Mouse (Mus musculus) testis, postnatal 14 days (tissue): ENCODE results near the gene Wdr60.

Experiments used
- DNase-seq: peaks from one replicate; pipeline ENCODE4 v3.0.0; 2021; ENCODE audit warnings: low spot score

Gene Wdr60

DNA sequence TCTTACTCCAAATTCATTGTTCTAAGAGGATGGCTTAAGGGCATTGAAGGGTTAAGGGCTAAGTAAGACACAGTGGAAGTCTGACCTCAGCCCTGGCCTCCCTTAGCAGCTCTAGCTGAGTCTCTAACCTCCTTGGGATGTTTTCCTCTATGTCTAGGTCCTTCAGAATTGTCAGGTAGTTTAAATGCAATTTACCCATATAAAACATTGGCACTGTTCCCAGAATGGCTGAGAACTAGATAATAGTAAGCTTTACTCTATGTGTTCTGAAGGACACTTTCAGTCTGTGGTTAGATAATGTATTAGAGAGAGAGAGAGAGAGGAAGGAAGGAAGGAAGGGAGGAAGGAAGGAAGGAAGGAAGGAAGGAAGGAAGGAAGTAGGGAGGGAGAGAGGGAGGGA, 80.4 kb downstream of the Wdr60 start:
- no peak for DNase-seq

DNA sequence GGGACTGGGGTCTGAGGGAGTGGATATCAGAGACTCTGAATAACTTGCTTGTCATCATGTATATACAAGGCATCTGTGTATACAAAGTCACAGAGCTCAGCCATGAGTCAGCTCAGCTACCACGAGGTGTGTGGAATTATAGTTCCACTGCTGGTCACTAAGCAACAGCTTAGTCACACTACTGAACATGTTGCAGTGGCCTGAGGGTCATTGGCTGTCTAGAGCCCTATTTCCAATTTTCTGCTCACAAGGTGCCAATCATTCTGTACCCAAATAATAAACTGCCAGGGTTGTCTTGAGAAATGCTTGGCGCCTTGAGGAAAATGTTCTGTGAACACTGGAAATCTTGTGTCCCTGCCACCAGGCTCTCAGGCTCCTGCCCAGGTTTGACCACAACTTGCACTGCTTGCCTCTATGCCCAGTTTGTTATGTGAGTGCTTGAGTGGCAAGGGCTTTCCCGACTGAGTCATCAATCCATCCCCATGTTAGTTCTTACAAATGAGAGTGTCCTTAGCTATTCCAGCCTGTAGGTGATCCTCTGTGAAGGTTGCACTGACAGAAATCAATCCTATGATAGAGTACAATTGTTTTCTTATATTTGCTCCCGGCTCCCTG, 81.3 kb downstream of the Wdr60 start:
- no peak for DNase-seq

DNA sequence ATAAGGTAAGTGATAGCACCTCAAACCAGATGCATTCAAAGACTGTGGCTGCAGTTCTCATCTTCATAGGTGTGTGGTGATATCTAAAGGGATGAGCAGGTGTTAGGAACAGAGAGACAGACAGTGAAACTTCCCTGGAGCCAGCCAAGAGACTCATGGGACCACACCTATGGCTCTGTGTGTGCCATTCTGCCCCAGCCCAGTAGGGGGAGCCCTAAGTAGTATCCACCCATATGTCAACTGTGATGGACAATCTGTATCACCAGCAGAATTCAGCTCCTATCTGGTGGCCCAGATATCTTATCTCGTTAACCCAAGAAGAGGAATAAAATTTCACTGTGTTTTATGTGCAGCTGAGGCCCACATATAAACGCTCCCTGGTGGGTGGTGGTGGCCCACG, 85.9 kb downstream of the Wdr60 start:
- no peak for DNase-seq

DNA sequence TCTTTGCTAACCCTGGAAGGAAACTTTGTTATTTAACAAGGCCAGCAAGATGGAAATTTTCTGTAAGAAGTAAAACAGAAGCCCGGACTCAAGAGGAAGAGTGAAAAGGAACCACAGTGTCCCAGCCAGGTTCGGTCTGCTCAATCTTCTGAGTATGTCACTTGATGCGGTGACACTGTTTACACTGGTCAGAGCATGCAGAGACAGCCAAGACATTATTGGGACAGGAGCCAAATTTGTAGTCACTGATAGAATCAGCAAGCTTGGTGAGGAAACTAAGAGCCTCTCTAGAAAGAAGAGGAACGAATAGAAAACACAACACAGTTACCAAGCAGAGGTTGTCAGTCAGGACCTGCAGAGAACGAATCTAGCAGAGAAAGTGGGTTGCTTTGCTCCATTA, 93.2 kb downstream of the Wdr60 start:
- no peak for DNase-seq

GRCm38 (mm10) chr12:116165368-116165767, 97.5 kb downstream of the Wdr60 start:
- DNase-seq, result no peak

DNA sequence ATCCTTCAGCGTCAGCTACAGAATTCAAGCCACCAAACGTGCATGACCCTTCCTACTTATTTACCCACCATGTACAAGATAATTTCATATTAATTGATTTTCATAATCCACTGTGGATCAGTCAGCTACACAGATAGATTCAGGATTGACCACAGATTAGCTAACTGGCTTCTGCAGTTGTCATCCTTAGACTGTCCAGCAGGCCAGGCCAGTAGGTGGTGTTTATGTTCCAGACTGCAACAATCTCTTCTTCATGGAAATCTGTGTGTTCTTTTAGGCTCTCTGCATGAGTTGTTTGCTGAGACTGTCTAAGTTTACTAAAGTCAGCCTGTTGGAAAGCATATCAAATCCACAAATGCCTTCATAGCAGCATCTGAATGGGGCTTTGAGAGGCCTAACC, 103.1 kb downstream of the Wdr60 start:
- no peak for DNase-seq

- DNase-seq, result no peak
Measured at GRCm38 (mm10) chr12:116159223-116159622, 103.6 kb downstream of the Wdr60 start.

DNA sequence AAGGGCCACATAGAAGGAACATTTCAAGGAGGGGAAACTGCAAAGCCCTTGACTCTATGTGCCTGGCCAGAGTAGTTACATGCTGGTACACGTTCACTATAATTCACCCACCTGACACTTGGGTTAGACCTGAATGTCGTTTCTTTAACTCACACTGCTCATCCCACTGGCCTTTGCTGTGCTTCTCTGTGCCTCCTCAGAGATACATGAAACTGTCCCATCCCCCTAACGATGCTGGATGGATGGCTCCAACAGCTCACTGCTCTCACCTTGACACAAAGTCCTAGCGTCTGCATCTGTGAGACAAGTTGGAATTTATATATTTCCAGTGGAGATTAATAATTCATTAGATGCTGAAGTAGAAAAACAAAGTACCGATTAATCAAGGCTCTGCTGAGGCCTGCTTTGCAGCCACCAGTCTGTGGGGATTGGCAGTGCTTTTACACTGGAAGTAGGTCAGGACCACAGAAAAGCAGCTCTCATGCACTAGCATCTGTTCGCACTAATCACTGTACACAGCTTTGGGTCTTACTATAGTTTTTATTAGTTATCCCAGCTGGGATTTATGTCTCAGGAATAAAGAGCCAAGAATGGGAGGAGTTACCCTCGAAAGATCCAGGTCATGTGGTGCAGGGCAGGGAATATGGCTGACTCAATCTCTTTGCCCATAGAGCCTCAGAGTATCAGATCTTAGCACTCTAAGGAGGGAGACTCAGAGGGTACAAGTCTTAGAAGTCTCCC, 105.9 kb downstream of the Wdr60 start:
- DNase-seq, result no peak
